Mouse (Mus musculus) retina, postnatal 7 days (tissue): ENCODE data around the gene Lrpprc.
A peak's percentile ranks its signal among the peaks of the same experiment; 100 is the strongest.

ENCODE experiments used
- DNase-seq: peaks from one replicate; pipeline ENCODE4 v3.0.0-alpha.2; 2012; ENCODE audit warnings: low read depth, low spot score

Gene Lrpprc

GRCm38 (mm10) chr17:84717416-84717815 lies 73.2 kb downstream of the Lrpprc start:
- DNase-seq, result no peak

GRCm38 (mm10) chr17:84716252-84716872 lies 74.2 kb downstream of the Lrpprc start:
- DNase-seq, result no peak

DNA sequence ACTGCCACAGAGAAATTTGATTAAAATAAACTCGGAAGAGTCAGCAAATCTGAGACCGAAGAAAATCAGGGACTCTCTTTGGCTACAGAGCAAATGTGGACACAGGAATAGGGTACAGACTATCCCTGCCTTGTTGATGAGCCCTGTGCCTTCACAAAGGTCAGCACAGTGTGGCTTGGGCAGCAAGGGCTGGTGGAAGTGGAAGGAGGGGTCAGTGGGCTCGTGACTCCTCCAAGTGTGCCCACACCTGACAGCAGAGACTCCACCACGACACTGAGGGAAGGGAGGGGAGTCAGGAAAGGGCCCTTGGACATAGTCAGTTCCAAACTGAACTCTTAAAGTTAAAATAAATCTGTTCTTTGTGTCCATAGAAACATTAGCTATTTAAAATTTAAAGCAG lies 75.7 kb downstream of the Lrpprc start:
- DNase-seq, result no peak

DNA sequence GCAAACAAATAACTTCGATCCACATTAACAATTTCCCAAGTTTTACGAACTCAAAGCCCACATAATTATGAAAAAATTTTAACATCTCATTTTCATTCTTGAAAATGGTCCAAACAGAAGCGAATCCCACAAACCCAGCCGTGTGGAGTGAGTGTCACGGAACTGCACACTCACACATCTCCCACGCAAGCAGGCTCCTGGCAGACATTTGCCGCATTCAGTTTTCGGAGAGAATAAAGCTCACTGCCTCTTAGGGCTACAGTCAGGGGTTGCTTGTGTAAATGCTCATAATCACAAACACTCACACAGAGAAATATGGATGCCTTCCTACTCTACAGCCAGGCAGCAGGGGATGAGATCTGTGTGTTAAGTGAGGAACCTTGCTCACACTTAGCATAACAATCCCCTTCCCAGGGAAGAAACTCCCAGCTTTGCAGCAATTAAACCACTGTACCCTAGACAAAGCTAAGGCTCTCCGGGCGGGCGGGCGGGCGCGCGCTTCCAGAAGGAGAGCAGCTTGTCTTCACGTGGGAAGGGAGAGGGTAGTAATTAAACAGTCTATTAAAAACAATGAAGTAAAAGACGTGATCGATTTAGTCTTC lies 76.9 kb downstream of the Lrpprc start:
- no peak for DNase-seq

DNA sequence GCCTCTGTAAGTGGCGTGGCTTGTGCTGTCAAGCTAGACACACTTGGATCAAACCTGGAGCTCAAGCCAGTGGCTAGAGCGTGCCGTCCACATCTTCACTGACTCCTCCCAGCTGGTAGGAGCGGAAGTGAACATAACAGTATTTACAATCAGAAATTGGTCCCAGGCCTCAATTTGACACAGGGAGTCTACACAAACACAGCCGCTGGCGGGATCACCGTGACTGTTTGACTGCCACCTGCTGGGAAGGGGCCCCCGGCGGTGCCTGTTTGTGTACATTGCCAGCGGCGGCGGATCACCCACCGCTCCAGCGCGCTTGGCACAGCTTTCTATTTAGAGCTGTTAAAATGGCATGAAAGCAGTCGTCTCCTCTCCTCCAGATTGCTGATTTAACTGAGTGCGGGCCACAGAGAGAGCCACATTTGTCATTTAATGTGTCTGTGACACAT lies 81.2 kb downstream of the Lrpprc start:
- no peak for DNase-seq

DNA sequence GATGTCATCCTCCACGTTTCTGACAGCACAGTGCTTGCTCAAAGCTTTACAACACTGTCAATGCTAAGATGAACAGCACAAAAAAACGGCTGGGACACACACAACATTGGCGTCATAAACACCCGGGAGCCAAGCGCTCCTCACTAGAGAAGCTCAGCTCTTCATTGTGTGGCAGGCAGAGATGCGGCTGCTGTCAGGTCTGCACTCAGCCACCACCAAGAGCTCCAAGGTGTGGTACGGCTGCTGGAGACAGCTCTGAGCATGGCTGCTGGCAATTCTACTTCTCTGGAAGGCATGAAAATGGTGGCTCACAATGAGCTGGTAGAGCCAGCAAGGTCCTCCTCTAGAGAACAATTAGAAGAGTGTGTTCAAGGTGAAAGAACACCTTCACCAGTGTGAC lies 81.8 kb downstream of the Lrpprc start:
- DNase-seq, result no peak

- no peak for DNase-seq
Observed at GRCm38 (mm10) chr17:84707407-84707806, 83.2 kb downstream of the Lrpprc start.

DNA sequence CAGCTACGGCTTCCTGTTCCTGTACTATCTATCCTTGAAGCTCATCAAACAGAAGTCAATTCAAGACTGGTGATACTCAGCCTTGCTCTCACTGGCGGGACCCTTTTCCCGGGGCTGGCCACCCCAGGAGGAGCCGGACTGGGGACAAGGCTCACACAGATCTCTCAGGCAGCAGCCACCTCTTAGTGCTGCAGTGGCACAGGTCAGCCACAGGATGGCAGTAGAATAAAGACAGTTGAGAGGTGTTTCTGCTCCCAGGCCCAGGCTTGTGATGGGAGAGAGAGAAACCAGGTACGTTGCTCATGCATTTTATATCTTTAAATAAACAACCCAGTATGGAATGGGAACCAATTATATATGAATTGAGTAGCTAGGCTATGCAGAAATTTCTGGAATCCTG lies 91.9 kb downstream of the Lrpprc start:
- DNase-seq, result peak; percentile 53

- DNase-seq, result no peak
Observed at GRCm38 (mm10) chr17:84696537-84696936, 94.1 kb downstream of the Lrpprc start.

DNA sequence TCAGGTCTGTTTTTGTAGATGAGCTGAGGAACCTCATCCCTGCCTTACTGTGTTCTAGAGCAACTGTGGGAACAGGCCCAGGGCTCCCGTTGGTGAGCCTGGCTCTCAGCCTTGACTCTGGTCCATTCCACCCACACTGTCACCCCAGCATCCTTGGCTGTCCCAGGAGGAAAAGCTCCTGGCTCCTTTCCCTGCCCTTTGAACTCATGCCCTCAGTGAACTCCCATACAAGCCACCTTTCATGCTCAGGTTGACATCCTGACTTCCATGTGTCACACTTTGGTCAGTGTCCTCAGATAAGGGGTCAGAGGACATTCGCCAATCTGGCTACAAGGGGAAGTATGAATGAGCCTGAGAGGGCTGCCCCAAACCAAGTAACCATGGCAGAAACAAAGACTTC lies 96.8 kb downstream of the Lrpprc start:
- DNase-seq, result no peak

DNA sequence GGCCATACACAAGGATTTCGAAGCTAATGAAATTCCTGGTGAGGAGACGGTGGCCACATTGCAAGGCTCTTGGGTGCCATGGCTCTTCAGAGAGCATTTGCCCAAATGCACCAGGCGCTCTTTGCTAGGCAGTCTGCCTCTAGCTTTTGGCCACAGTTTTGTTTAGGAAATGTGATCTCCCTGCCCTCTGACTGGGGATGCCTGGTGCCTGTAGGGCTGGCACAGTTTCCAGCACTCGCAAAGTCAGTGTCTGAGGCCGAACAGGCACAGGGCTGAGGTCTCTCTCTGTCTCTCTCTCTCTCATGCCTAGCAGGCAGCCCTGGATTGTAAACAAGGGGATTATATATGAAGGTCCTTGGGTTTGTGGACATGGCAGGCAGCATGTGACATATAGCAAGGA lies 100.5 kb downstream of the Lrpprc start:
- no peak for DNase-seq

GRCm38 (mm10) chr17:84689316-84689715 lies 101.3 kb downstream of the Lrpprc start:
- DNase-seq, result no peak

- DNase-seq, result no peak
Observed at GRCm38 (mm10) chr17:84688834-84689233, 101.8 kb downstream of the Lrpprc start.

DNA sequence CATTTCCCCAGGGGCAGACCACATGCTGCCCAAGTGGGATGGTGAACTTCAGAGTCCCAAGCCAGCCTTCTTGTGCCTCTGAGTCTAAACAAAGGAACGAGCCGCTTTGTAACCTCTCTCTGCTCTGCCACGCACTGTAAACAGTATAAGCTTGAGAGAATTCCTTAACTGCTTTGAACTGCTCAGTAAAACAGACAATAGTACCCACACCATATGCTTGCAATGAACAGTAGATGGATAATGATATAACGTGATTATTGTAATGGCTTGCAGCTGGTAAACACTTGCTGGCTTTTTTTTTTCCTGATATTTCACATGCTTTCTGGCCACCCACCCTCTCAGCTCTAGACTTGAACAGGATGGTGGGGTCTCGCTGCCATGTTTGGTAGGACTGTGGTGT lies 102.6 kb downstream of the Lrpprc start:
- no peak for DNase-seq

- no peak for DNase-seq
Observed at GRCm38 (mm10) chr17:84685286-84685685, 105.3 kb downstream of the Lrpprc start.

- DNase-seq, result no peak
Observed at GRCm38 (mm10) chr17:84684284-84684683, 106.3 kb downstream of the Lrpprc start.

GRCm38 (mm10) chr17:84682734-84683717 lies 107.6 kb downstream of the Lrpprc start, which contains the start of gene Abcg5:
Abcg5 (minus strand) TSS chr17:84683011.
- DNase-seq, result no peak

GRCm38 (mm10) chr17:84681670-84682069 lies 108.9 kb downstream of the Lrpprc start:
- no peak for DNase-seq

DNA sequence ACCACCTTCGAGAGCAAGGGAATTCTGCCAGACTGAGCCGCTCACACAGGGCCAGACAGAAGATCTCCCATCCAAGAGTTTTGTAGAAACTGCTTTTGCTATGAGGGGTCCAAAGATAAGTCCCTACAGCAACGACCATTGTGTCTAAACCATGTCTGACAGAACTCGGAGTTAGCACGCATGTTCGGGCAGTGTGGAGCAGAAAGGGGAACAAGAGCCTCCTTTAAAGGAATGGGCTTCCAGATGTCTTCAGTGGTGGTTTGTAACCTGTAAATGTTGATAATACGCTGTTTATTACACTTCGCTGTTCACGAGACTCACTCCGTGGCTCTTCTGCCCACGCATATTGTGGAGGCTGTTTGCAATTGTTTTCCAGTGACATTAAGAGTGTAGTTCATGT lies 113.0 kb downstream of the Lrpprc start:
- DNase-seq, result no peak

DNA sequence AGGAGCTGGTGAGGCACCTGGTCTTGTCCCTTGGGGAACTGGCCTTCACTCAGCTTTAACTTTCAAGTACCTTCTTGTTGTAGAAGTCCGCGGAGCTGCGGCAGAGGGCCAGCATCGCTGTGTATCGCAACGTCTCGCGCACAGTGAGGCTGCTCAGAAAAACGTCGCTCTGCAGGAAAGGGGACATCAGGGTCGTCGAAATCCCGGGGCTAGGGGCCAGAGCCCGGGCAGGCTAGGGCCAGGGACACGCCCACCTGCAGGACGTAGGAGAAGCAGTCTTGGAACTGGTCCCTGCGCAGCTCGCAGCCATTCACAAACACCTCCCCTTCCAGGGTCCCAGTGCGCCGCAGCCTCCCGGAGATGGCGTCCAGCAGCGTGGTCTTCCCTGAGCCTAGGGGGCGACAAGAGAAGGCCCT lies 114.6 kb downstream of the Lrpprc start, which contains the start of gene Abcg8:
Gene Abcg8, plus strand, starts transcription at position 352 of the 416 bp plus-strand sequence.
- no peak for DNase-seq

DNA sequence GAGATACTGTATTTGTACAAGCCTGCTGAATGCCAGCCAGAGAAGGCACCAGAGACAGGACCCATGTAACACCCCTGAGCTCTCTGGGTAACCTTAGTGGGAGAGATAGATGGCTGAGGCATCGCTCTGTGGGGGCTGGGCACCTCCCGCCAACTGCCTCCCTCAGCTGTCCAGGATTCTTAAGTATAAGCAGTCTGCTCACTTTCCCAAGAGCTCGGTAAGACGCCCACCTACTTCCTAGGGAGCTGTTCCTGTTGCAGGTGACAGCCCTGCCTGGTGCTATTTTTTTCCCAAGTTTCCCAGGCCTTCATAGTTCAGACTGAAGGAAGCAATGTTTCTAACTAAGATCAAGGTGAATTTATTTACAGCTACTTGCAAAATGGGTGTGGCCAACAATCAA lies 115.4 kb downstream of the Lrpprc start:
- DNase-seq, result no peak

DNA sequence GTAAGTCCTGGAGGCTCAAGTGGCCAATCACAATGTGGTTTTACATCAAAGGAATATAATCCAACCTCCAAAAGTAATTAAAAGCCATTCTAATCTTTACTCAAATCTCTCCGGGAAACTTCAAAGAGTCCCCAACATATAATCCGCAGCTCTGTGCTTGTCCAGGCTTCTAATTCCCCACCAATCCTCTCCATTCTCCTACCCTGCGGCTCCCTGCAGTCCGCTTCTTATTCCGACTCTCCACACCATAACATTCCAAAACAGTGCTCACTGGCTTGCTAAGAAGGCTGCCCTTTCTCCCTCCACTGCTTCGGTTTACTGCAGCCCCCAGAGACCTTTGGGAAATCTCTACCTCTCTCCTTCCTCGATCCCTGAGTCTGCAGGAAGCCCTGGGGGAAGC lies 116.5 kb downstream of the Lrpprc start:
- DNase-seq, result no peak
